Mouse (Mus musculus) retina, postnatal 7 days (tissue): ENCODE results near the gene Cmya5.

Source experiments
- DNase-seq: peaks from one replicate; pipeline ENCODE4 v3.0.0-alpha.2; 2012; ENCODE audit warnings: low read depth, low spot score

Gene Cmya5

DNA sequence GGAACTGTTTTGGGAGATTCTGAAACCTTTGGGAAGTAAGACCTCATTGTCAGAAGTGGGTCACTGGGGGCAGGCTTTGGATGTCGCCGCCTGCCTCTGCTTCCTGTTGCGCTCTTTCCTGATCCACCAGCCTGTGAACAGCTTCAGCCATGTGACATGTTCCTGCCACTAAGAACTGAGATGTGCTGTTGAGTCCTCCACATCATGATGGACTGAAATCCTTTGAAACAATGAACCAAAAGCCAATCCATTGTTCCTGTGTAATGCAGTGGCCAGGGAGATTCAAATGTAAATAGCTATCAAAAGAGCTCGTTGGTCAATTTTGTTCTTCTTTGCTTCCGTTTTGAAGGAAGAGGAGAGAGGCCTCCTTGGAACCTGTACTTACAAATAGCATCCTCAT is 151.7 kb downstream of the Cmya5 start:
- DNase-seq = no peak
